Mouse (Mus musculus) E14TG2a.4 (cell line): ENCODE data around the gene 3110040M04Rik.
"Not testable (repeated sequence)": the region's sequence is repeated elsewhere in the genome, so short reads cannot be mapped to it uniquely, and the experiment has no call there.

Experiments used
- H3K27me3 ChIP-seq: 2 replicates; pipeline ENCODE4 v1.6.1; 2014; ENCODE audit warnings: low read length, control low read depth; ENCODE audit not compliant: insufficient read depth
- H3K36me3 ChIP-seq: 2 replicates; pipeline ENCODE4 v1.6.1; 2014; ENCODE audit warnings: low read length, control low read depth; ENCODE audit not compliant: insufficient read depth
- H3K4me1 ChIP-seq: replicated peaks from 2 replicates; pipeline ENCODE4 v1.6.1; 2014; ENCODE audit warnings: low read depth, low read length, control low read depth
- H3K4me3 ChIP-seq: replicated peaks from 2 replicates; pipeline ENCODE4 v1.5.1; 2014; ENCODE audit warnings: mild to moderate bottlenecking, low read length
- H3K9me3 ChIP-seq: 2 replicates; pipeline ENCODE4 v1.6.1; 2014; ENCODE audit warnings: low read length, control low read depth
- CTCF ChIP-seq: conservative IDR thresholded peaks from 2 replicates; pipeline ENCODE4 v1.5.1; 2014; ENCODE audit warnings: low read length
- NANOG ChIP-seq: IDR thresholded peaks from 2 replicates; pipeline ENCODE4 v1.6.1; 2014; ENCODE audit warnings: borderline replicate concordance, low read length, mixed read lengths
- POU5F1 ChIP-seq: IDR thresholded peaks from 2 replicates; pipeline ENCODE4 v1.6.1; 2014; ENCODE audit warnings: low read length, borderline replicate concordance

3110040M04Rik gene

GRCm38 (mm10) chr1:151188469-151188868, 15.5 kb upstream of the 3110040M04Rik start:
- Histone ChIP-seq H3K4me1 (no peaks in the 10 kb centered on the region), H3K4me3 (no peak overlapping the region), H3K36me3 (no peaks in the 10 kb centered on the region), H3K27me3 (no peaks in the 10 kb centered on the region), H3K9me3 (no peaks in the 10 kb centered on the region)
- TF ChIP-seq CTCF (no peak), NANOG (no peak), POU5F1 (no peak)

GRCm38 (mm10) chr1:151192075-151192474, 11.8 kb upstream of the 3110040M04Rik start, which contains the start of gene Gm8947:
Gm8947 (plus strand) TSS chr1:151192376.
- H3K36me3 ChIP-seq, H3K4me3 ChIP-seq, H3K27me3 ChIP-seq, H3K9me3 ChIP-seq, H3K4me1 ChIP-seq: not testable (repeated sequence)

GRCm38 (mm10) chr1:151192739-151193138, 11.2 kb upstream of the 3110040M04Rik start:
- H3K9me3 ChIP-seq, H3K4me1 ChIP-seq, H3K4me3 ChIP-seq, H3K27me3 ChIP-seq, H3K36me3 ChIP-seq: not testable (repeated sequence)

DNA sequence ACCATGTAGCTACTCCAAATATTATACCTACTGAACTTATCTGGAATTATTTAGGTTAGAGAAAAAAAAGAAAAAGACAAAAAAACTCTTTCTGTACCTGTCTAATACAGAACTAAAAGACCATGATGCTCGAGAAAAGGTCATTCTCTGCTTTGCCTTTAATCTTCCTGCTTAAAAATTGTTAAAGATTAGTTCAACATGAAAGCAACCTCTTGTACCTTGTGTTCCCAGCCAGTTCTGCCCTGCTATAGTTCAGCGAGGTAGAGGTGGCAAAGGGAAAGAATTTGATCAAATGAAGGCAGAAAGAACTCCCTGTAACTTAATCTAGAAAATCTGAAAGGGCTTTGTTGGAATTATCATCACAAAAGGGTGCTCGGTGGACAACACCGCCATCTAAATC, 7.9 kb upstream of the 3110040M04Rik start:
- not testable (repeated sequence) for H3K27me3 ChIP-seq, H3K36me3 ChIP-seq, H3K4me1 ChIP-seq

GRCm38 (mm10) chr1:151196690-151197089, 7.2 kb upstream of the 3110040M04Rik start:
- H3K27me3 ChIP-seq, H3K4me1 ChIP-seq, H3K4me3 ChIP-seq, H3K9me3 ChIP-seq, H3K36me3 ChIP-seq: not testable (repeated sequence)

More for the DNA sequence above, 7.9 kb upstream of the 3110040M04Rik start:
- not testable (repeated sequence) for H3K9me3 ChIP-seq, H3K4me3 ChIP-seq

- not testable (repeated sequence) for H3K36me3 ChIP-seq, H3K27me3 ChIP-seq, H3K4me1 ChIP-seq, H3K4me3 ChIP-seq, H3K9me3 ChIP-seq
Measured at GRCm38 (mm10) chr1:151198120-151198519, 5.8 kb upstream of the 3110040M04Rik start, which contains the start of gene Gm47995. Gm47995 (plus strand) TSS chr1:151198448.

DNA sequence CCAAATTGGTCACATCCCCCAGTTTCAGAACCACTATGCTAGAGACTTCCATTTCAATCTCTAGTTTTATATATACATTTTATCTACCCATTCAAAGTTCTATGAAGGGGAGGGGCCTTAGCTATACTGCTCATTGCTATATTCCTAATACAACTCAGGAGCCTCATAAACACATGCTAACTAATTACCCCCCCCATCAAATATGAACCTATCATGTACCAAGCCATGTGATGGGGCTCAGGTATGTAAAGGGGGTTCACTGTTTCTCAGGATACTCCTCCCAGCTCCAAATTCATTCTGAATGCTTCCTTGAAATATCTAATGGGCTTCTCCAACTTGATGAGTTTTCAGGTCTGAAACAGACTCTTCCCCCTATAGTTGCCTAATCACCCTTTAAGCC, 3.3 kb upstream of the 3110040M04Rik start:
- not testable (repeated sequence) for H3K4me1 ChIP-seq, H3K36me3 ChIP-seq, H3K4me3 ChIP-seq, H3K27me3 ChIP-seq, H3K9me3 ChIP-seq

DNA sequence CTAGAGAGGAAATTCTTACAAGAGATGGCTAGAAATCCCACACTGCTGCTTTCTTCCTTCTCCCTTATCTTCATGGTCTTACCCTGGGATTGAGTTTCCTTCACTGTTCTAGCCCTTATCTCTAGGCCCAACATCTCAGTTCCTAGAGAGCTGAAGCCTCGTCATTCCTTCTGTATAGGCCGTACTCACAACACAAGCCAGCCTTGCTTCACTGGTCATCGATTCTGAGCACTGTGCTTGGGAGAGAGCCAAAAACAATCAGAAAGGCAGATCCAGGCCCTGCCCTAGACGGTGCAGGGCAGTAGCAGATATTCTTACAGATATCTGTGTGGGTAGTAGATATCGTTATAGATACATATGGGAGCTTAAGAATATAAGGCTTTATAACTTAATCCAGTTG, 1.1 kb upstream of the 3110040M04Rik start:
- not testable (repeated sequence) for H3K27me3 ChIP-seq, H3K9me3 ChIP-seq, H3K4me1 ChIP-seq, H3K4me3 ChIP-seq, H3K36me3 ChIP-seq

DNA sequence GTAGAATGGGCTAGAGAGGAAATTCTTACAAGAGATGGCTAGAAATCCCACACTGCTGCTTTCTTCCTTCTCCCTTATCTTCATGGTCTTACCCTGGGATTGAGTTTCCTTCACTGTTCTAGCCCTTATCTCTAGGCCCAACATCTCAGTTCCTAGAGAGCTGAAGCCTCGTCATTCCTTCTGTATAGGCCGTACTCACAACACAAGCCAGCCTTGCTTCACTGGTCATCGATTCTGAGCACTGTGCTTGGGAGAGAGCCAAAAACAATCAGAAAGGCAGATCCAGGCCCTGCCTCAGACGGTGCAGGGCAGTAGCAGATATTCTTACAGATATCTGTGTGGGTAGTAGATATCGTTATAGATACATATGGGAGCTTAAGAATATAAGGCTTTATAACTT, 4.6 kb downstream of the 3110040M04Rik start:
- not testable (repeated sequence) for H3K36me3 ChIP-seq, H3K4me1 ChIP-seq, H3K9me3 ChIP-seq, H3K27me3 ChIP-seq, H3K4me3 ChIP-seq

DNA sequence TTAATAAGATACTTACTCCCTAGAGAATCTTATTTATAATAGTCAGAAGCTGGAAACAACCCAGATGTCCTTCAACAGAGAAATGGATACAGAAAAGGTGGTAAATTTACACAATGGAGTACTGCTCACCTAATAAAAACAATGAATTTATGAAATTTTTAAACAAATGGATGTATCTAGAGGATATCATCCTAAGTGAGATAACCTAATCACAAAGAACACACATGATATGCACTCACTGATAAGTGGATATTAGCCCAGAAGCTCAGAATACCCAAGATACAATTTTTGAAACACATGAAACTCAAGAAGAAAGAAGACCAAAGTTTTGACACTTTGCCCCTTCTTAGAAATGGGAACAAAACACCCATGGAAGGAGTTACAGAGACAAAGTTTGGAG, 5.0 kb downstream of the 3110040M04Rik start:
- H3K36me3 ChIP-seq: not testable (repeated sequence)

GRCm38 (mm10) chr1:151209824-151210355, 6.0 kb downstream of the 3110040M04Rik start, which contains the start of gene Gm47996:
Gm47996 (plus strand) TSS chr1:151210131.
- not testable (repeated sequence) for H3K4me3 ChIP-seq, H3K9me3 ChIP-seq, H3K4me1 ChIP-seq, H3K27me3 ChIP-seq, H3K36me3 ChIP-seq

More for the DNA sequence above, 5.0 kb downstream of the 3110040M04Rik start:
- not testable (repeated sequence) for H3K4me3 ChIP-seq, H3K4me1 ChIP-seq, H3K9me3 ChIP-seq, H3K27me3 ChIP-seq

DNA sequence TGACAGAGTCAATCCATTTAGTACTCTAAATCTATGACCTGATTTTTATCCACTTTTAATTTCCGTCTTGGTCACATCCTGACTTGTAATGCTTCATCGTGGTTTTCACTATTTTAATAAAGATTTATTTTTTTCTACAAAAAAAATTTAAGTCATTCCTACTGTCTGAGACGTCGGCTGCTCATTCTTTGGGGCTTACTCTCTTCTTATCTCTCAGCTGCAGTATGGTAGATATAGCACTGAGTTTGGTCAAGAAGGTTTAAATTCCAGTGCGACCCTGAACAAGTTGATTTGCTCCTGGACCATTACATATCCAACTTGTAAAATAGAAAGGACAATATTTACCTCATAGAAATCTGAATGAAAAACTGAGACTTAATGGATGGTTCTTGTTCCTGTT, 7.7 kb downstream of the 3110040M04Rik start:
- H3K4me1 ChIP-seq, H3K36me3 ChIP-seq, H3K4me3 ChIP-seq, H3K9me3 ChIP-seq, H3K27me3 ChIP-seq: not testable (repeated sequence)
